Mouse (Mus musculus): Measurements from ENCODE around the gene Zfp324.

GRCm38 (mm10) chr7:13001584-13001983 is 35.9 kb downstream of the Zfp324 start:
- TF ChIP-seq POLR2A (IDR thresholded peaks at IDR 0.05; ENCODE audit: borderline replicate concordance, control insufficient read depth, low read depth, low read length) (no peak), CTCF (IDR thresholded peaks at IDR 0.05; ENCODE audit: control insufficient read depth, insufficient read depth, low read length) (no peak)
